Mouse (Mus musculus): Measurements from ENCODE around the gene Lpp.

DNA sequence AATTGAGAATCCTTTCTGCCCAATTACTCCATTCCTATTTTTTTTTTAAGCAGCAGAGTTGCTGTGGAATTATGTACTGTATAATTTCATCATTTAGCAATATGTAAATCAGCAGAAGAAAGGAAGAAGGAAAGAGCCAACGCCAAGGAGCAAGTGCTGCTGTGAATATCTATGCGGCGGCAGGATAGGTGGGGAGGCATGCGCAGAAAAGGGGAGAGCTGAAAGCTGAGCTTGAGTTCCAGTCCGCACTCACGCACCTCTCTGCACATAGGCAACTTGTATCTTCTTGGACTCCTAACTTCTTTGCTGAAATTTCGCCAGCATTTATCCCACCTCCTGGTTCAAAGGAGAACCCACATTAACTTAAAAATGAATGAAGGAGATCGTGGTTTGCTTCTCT lies 636.2 kb downstream of the Lpp start:
- TF ChIP-seq CTCF (IDR thresholded peaks at IDR 0.05; ENCODE audit: low read depth), result no peak
- no peak for TF ChIP-seq EP300 (IDR thresholded peaks at IDR 0.05; ENCODE audit: low read depth)

Measured in liver, postnatal 0 days (tissue).